Mouse (Mus musculus) kidney, adult 18-20 months (tissue): Measurements from ENCODE around the gene Ceacam15.
A peak's percentile ranks its signal among the peaks of the same experiment; 100 is the strongest.

Source experiments
- DNase-seq: peaks from one replicate; pipeline ENCODE4 v3.0.0; 2021

Gene Ceacam15

DNA sequence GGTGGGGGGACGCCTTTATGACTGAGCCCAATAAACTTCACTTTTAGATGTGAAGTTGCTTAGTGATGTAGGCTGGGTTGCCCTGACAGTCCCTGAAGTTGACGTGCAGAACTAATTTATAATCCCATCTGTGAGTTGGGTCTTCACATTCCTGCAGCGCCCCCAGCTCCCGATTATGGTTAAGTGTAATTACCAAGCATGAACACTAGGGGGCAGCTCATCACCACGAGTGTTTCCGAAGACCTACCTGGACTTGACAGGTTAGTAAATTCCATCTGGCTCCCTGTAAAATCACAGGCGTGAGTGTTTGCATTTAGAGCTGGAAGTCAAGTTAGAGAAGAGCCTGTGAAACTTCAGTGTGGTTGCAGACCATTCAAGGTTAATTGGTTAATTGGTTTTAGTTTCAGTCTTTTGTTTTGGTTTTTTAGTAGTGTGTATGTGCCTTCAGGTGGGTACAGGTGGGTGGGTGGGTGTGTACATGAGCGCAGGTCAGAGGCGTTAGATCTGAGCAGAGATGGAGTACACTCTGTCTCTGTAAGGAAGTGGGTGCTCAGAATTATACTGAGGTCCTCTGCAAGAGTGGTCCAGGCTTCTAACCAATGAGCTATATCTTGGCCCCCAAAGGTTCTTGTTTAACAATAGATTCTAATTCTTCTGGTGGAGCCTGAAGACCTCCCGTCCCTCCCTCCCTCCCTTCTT is 45.8 kb downstream of the Ceacam15 start:
- peak; percentile 48 for DNase-seq

DNA sequence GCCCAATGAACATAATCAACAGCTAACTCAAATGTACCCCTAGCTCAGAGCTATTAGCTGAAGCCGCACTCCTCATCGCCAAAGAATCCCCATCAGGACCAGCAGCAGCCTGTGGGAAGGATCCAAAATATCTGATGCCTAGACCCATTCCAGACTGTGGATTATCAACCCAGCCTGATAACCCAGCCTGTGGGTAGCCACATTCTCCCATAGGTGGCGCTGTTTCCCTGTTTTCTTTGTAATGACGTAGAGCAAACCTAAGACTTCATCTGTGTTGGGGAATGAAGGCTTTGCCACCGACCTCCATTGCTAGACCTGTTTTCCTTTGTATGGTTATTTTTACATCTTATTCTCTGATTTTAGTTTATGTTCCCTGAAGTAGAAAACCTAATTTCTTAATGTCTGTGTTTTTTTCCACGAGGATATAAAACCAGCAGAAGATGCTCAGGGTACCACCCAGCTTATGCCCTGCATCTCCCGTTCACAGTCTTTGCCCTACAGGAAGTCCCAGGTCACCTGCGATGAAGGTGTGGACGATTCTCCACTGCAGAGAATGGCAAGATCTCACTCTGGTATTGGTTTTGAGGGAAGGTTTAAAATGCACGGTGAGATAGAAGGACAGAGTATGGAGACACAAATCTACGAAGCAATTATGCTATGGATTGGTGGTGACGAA is 47.3 kb downstream of the Ceacam15 start:
- peak; percentile 49 for DNase-seq

DNA sequence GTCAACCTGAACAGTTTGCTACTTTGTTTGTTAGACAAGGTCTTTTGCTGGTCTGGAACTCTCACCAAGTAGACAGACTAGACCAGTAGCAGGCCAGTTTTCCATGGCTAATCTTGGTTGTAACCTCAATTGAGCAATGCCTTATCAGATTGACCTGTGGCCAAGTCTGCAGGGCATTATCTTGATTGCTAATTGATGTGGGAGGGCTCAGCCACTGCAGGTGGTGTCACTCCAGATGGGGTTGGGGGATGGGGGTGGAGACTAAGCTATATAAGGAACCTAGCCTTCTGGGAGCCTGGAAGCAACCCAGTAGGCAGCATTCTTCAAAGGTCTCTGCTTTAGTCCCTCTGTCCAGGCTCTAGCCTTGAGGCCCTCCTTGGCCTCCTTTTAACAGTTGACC is 51.8 kb downstream of the Ceacam15 start:
- no peak for DNase-seq

DNA sequence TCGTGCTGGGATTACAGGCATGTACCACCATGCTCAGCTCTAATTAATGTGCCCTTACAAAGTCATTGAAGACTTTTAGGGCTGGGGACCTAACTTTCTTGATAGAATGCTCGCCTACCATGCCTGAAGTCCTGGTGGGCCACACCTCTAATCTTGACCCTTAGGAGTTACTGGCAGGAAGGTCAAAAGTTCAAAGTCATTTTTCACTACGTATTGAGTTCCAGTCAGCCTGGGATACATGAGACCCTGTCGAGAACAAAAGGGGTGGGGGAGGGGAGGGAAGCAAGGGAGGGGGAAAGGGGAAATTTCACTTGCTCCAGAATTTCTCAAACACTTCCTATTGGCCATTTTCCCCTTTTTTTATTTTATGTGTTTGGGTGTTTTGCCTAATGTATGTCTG is 52.4 kb downstream of the Ceacam15 start:
- DNase-seq, result no peak
